Mouse (Mus musculus): ENCODE results near the gene Pycr1. TPM values are rescaled to one million over a fixed set of nuclear protein-coding genes. Genes with fewer than 3 reads are reported as not detected.

Pycr1 gene
- polyA plus RNA-seq, 2 experiments from 2014 or later = 0.48 TPM; not detected in 1

DNA sequence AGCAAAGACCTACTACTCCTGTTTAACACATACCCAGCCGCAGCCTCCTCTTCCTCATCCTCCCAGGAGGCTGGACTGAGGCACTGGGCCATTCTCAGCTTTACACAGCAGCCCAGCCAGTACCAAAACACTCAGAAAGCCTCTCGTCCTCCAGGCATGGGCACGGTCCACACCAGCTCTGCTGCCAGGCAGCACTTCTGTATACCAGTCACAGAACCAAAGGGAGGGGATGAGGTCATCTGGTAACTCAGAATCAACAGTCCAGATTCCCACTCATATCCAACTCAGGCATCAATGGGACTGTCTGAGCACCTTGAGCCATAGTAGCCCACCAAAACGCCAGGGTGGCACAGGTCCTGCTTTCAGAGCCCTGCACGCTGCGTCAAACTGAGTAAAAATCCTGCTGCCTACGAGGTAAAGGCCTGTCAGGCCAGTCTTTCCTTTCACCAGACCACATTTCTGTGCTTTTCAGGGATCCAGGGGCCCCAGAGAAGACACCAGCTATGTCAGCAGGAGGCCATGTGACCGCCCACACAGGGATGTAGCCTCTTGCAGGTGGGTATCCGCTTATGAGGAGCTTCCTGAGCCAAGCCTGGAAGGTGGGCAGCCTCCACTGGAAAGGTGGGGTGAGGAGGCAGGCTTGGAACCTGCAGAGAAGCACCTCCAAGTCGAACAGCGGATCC is 16.6 kb downstream of the Pycr1 start:
- no peak for ATAC-seq

DNA sequence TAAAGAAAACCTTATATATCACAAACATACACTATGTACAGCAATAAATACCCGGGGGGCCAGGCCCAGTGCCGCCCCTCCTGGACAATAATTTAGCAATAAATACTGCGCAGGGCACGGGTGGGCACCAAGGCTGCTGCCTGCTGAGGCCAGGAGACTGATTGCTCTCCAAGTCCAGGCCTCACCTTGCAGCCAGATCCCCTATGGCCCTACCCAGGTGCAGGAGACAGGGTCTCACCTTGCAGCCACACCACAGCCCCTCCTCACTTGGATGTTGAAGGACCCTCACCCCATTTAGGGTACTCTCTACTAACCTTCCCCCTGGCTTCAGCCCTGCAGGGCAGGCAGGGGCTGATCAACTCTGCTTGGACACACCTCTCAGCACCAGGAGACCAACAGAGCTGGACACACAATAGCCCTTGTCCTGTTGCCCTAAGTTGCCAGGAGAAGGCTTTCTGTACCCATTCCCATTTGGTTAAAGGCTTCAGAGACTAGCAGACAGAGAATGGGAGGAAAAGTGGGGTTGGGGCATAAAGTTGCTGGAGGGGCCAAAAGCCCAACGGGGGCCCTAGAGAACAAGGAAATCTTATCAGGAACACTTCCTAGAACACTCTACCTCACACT is 18.3 kb downstream of the Pycr1 start, which contains the start of gene Sirt7:
Gene Sirt7 (minus strand): TSS at position 89 of the 624 bp plus-strand sequence.
- no peak for ATAC-seq

DNA sequence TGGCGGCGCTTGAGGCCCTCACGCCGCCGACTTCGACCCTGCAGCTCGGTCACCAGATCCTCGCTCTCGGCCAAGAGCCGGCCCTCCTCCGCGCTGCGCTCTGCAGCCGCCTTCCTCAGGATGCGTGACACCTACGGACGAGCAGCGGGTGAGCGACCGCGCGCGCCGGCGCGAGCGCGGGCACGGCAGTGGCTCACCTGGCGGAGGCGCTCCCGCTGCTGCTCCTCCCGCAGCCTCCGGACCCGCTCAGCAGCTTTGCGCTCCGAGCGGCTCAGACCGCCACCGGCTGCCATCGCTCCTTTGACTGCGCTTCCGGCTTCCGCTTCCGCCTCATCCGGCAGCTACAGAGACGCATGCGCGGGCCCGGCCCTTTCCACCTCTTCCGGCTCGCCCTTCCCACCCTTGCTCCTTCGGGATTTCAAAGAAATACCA is 18.9 kb downstream of the Pycr1 start:
- peak; percentile 49 for ATAC-seq

GRCm38 (mm10) chr11:120623961-120624679 is 19.4 kb downstream of the Pycr1 start:
- peak; percentile 44 for ATAC-seq

DNA sequence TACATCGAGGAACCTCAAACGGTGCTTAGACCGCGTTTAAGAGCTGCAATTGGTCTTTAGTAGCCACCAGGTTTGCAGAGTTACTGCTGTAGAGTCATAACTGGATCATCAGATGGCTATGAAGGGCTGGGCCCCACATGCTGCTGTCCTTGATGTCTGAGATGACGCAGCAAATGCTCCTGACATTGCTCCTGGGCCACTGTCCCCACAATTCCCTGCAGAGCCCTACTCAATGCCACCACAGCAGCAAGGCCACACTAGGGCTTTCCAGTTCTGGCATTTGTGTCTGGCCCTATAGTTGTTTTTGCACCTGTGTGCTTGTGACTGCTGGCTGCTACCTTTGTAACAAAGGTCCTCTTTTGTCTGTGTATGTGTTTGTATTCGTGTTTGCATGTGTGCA is 20.8 kb downstream of the Pycr1 start:
- ATAC-seq = no peak

DNA sequence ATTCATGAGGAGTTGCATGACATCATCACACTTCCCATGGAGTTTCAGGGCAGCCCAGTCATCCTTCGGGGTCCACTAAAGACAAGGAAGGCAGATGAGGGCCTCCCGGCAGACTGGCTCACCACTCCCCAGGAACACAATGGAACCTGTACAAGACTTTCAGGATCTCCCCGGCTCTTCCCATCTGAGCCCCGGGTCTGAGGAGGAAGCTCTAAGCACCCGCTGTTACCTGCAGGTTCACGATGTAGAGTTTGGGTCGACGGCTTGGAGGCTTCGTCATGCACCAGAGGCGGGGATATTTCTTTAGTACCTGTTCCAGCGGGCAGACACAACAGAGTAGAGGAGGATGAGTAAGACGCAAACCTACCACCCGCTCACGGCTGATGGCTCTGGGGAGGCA is 23.4 kb downstream of the Pycr1 start:
- no peak for ATAC-seq

DNA sequence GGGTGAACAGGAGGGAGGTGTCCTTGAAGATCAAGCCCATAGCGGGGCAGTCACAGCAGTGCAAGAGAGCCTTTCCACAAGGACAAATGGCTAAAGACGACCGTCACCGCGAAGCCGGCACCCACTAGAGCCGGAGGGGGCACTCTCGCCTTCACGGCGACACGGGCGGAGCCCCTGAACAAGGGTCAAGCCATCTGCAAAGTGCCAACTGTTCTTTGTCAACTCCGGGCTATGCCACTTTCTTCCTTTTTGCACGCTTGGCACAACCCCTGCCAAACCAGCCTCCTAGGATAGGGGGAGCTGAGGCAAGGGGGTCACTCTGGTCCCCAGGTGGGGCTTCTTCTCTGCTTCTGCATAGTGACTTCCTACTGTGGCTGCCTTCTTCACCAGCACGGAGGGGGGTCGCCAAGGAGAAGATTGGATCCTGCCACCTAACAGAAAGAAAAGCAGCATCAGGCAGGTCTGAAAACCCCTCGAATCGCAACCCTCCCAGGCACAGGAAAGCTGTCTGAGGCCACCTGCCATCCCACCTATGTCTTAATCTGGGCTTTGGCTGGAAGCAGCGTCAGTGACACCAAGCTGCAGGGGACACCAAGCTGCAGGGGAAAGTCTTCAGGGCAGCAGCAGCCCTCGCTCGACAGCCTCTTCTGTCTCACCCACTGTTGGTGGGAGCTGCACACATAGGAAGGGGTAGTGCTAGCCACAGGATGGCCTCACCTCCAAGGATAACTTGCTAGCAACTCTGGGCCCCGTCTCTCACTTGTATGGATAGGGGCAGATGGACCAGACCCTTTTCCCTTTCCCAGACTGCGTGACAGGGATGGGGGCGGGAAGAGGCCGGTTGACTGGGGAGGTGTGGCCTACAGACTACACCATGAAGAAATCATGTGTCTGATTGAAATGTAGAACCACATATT is 24.7 kb downstream of the Pycr1 start:
- no peak for ATAC-seq

GRCm38 (mm10) chr11:120617519-120618112 is 26.0 kb downstream of the Pycr1 start, which contains the start of gene Pcyt2:
TSS of gene Pcyt2 (minus strand) at chr11:120617936.
- peak; percentile 90 for ATAC-seq

DNA sequence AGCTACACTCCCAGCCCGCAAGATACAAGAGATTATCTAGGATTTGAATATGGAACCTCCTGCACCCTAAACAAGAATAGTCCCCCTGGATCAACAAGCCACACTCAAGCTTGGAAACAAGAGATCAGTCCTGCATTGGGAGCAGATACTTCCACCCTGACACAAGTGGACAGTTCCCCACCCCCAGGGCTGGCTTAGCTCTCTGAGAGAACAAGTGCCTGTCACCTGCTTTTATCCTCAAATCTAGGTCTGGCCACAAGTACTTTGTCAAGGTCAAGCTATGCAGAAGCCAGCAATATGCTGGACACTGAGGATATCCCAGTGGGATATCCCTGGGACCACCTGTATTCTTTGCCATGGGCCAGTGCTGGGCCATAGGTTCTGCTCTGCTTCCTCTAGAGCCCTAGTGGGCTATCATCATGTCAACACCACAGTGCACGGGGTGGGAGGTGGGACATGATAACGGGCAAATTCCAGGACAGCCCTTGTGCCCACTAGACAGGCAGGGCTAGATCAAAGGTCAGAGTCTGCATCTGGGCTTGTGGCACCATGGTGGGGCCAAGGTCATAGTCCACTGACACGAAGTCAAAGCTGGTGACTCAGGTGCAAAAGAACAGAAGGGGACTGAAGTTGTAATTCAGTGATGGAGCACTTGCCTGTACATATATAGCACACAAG is 26.8 kb downstream of the Pycr1 start:
- ATAC-seq = no peak

DNA sequence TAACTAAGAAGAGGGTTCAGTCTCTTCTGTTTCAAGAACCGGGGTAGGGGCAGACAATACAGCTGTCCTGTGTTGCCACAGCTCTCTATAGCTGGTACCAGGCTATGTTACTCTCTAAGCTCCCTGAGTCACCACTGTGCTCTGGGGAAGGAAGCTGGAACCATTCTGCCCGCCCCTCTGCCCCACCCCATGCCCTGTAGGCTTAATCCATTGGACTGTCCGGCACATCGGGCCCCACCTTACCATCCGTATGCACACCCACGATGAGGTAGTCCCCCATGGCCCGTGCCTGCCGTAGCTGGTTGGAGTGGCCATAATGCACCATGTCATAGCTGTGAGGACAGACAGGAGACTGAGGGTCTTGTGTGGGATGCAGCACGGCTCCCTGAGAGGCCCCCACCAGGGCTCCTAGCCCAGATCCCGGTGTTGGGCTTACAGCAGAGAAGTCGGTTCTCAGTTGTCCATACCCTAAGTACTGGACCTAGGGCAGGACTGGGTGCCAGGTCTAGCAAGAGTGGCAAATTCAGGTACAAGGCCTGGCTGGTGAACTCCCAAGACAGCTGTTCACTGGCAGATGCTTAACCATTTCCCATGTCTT is 27.9 kb downstream of the Pycr1 start:
- no peak for ATAC-seq

DNA sequence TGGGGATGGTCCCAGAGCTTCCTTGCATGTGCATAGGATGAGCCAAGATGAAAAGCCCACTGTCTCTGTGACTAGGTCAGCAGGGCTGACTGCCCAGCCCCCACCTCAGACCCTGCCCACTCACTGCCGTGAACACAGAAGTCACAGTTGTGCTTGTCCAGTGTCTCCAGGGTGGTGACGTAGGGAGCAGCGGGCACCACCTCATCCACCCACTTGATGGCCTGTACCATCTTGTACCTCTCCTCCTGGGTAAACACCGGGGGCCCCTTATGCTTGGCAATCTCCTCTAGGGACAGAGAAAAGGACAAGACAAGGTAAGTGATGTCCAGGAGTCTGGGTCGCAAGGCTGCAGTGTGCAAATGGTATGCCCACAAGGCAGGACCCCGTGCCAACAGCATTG is 28.4 kb downstream of the Pycr1 start:
- ATAC-seq = no peak

- no peak for ATAC-seq
Measured at GRCm38 (mm10) chr11:120613976-120614375, 29.6 kb downstream of the Pycr1 start.

DNA sequence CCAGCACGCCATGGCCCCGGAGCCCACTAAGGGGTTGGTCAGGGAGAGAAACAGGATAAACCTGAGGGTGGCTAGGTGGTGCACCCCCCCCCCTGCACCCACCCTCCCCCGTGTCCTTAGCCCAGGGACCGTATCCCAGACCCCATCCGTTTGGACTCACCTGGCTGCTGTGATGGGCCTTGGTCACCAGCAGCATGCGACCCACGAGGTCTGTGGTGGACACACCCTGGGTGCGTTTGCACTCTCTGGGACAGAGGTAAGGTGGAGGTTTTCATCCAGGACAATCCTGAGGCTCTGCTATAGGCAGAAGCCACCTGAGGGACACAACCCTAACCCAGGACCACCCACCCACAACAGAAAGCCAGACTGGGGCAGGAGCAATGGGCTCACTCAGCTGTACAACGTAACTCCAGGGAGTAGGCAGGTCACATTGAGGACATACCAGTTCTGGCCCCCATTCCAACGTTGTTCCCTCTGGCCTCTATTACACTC is 30.0 kb downstream of the Pycr1 start:
- ATAC-seq = no peak

DNA sequence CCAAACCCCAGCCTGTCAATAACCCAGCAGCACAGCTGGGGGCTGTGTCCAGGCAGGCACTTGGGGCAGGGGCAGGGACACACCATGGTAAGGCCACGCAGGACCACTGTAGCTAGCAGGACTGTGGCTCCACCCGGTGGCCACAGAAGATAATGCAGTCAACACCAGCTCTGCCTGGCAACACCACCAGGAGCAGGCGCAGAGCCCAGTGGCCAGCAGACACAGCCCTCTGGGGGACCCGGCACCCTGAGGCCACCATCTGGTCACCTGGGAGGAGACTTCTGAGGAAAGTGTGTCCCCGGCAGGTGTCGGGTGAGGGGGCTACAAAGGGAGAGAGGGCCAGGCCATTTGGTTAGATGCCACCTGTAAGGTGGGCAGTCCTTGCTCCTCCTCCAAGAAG is 30.8 kb downstream of the Pycr1 start:
- peak; percentile 51 for ATAC-seq

DNA sequence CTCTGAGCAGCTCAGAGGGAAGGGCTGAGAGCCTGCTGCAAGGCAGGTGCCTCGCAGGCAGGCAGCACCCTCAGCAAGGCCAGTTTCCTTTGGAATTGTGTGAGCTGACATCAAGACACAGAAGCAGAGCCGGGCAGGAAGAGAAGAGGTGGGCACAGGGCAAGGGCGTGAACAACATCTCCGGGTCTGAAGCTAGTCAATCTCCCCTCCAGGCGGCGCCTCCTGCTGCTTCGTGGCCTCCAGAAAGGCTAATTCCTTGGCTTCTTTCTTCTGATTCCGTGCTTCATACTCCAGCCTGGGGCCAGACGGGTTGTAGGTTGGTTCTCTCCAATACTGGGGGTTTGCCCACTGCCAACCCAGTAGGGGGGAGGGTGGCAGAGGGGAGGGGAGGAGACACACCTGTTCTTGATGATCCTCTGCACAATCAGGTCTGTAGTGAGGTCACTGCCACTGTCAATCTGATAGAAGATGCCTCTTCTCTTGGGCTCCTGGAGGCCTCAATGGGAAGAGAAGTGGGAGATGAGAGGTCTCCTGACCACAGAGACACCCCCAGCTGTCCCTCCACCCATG is 33.0 kb downstream of the Pycr1 start:
- no peak for ATAC-seq

GRCm38 (mm10) chr11:120609250-120609649 is 34.3 kb downstream of the Pycr1 start:
- ATAC-seq = no peak

DNA sequence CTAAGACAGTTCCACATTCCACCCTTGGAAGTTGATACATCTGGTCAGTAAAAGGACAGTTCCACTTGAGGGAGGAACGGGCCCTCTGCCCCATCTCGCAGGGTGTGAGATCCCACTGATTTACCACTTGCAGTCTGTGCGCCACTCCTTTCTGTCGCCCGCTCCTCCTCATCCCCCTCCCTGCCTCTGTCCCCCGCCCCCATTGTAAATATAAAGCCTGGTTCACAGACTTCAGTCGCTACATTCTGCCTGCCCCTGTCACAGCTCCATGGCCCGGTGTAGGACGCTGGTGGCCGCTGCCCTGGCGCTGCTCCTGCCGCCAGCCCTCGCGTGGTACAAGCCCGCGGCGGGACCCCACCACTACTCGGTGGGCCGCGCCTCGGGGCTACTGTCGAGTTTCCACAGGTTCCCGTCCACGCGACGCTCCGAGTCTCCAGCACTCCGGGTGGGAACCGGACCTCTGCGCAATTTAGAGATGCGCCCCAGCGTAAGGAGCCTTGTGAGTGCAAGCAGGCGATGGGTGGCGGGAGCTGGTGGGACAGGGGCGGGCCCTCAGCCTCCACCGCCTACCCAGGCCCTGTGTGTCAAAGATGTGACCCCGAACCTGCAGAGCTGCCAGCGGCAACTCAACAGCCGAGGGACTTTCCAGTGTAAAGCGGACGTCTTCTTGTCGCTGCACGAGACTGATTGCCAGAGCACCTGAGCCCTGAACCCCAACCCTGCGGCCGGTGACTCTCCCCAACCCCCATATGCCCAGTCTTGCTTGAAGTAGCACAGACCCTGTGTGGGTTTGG is 35.1 kb downstream of the Pycr1 start, which contains the start of gene Npb:
Gene Npb (plus strand): TSS at position 237 of the 794 bp plus-strand sequence.
- ATAC-seq = no peak

- ATAC-seq = no peak
Measured at GRCm38 (mm10) chr11:120606764-120607163, 36.8 kb downstream of the Pycr1 start.

DNA sequence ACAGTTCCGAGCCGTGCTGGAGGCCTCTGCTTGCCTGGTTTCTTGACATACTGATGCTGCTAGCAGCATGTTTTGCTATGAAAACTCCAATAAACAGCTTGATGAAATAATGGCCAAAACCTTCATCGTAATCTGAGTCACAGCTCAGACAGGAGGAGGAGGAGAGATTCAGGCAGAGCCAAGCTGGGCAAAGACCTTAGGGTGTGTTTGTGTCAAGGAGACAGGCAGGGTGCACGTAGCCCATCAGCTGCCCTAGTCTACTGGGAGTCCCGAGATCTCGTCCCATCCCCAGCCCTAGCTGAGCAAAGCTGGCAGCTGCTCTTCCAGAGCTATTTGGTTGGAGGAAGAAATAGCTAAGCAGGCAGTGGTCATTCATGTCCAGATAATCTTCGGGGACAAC is 37.9 kb downstream of the Pycr1 start:
- no peak for ATAC-seq

GRCm38 (mm10) chr11:120603545-120603944 is 40.0 kb downstream of the Pycr1 start:
- no peak for ATAC-seq

Data from activated CD4-positive, CD25-positive, alpha-beta regulatory T cell, adult 4 months (primary cell).